Mouse (Mus musculus) embryonic fibroblast, embryonic 13.5 days (primary cell): ENCODE measurements at regions not wholly inside any gene's neighbourhood (a gene's known extent, or its start where the extent isn't known, plus 50 kb on each side); places are given as distances from the start of the nearest gene placed in this dataset.

Experiments used
- CTCF ChIP-seq: IDR thresholded peaks from 2 replicates; pipeline ENCODE4 v1.5.1; 2011; ENCODE audit warnings: mild to moderate bottlenecking, control low read depth, low read length, moderate library complexity, borderline replicate concordance; ENCODE audit not compliant: insufficient read depth
- POLR2A ChIP-seq: IDR thresholded peaks from 2 replicates; pipeline ENCODE4 v1.6.1; 2011; ENCODE audit warnings: low read depth, mild to moderate bottlenecking, control low read depth, low read length, moderate library complexity

DNA sequence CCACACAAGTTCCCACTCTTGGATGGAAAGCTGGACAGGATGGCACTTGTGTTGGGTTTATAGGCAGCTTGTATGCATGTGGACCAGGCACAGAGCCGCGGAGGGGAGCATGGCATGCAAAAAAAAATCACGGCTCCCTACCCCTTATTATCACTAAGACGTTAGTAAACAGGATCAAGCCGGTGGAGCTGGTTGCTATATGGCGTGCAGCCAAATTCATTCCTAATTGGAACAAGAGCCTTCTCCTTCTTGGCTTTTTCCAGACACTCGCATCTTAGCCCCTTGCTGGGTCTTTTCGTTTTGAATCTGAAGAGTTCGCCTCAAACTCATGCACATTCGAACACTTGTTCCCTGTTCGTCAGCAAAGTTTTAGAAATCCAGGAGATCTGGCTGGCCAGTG, 211.0 kb downstream of the Rplp1 start:
- TF ChIP-seq CTCF (no peak), POLR2A (no peak)
